Mouse (Mus musculus) neural tube, embryonic 13.5 days (tissue): ENCODE measurements at regions not wholly inside any gene's neighbourhood (a gene's known extent, or its start where the extent isn't known, plus 50 kb on each side); places are given as distances from the start of the nearest gene placed in this dataset.

Source experiments
- ATAC-seq: fragments of 200-750 bp; cut with Nextera tagmentation; 2 replicates; pipeline ENCODE4 v1.8.0; 2017; ENCODE audit warnings: low read depth, mild to moderate bottlenecking, moderate TSS enrichment, moderate library complexity
- H3K27ac ChIP-seq: fragments of 300-500 bp; sonication (generic); replicated peaks from 2 replicates; pipeline ENCODE4 v1.5.1; 2015; ENCODE audit warnings: moderate library complexity, mild to moderate bottlenecking, inconsistent platforms
- H3K27me3 ChIP-seq: fragments of 300-500 bp; sonication (generic); 2 replicates; pipeline ENCODE4 v1.6.1; 2015; ENCODE audit warnings: mild to moderate bottlenecking, inconsistent platforms
- H3K36me3 ChIP-seq: fragments of 300-500 bp; sonication (generic); 2 replicates; pipeline ENCODE4 v1.6.1; 2015; ENCODE audit warnings: mild to moderate bottlenecking, inconsistent platforms
- H3K4me1 ChIP-seq: fragments of 300-500 bp; sonication (generic); replicated peaks from 2 replicates; pipeline ENCODE4 v1.6.1; 2015; ENCODE audit warnings: inconsistent platforms
- H3K4me2 ChIP-seq: fragments of 300-500 bp; sonication (generic); 2 replicates; pipeline ENCODE4 v1.6.1; 2015; ENCODE audit warnings: inconsistent platforms, mild to moderate bottlenecking, moderate library complexity
- H3K4me3 ChIP-seq: fragments of 300-500 bp; sonication (generic); 2 replicates; pipeline ENCODE4 v1.5.1; 2015; ENCODE audit warnings: mild to moderate bottlenecking, inconsistent platforms
- H3K9ac ChIP-seq: fragments of 300-500 bp; sonication (generic); 2 replicates; pipeline ENCODE4 v1.6.1; 2015; ENCODE audit warnings: moderate library complexity, mild to moderate bottlenecking, inconsistent platforms
- H3K9me3 ChIP-seq: fragments of 300-500 bp; sonication (generic); 2 replicates; pipeline ENCODE4 v1.6.1; 2016; ENCODE audit warnings: inconsistent platforms
- WGBS: fragments of 180-500 bp; shearing (Covaris S2); methylation state at CpG from one replicate; pipeline ENCODE4 v1.1.7; 2015; 5-methylcytosine and 5-hydroxymethylcytosine counted together

GRCm38 (mm10) chr19:54756681-54757257, 370.3 kb downstream of the Gpam start:
- Histone ChIP-seq H3K36me3 (no peaks in the 10 kb centered on the region), H3K4me1 (0 out of 2 replicates have a peak, but pooled peaks cover 5% of the 10 kb centered on the region), H3K4me3 (no peak overlapping the region), H3K4me2 (no peak overlapping the region), H3K27me3 (no peaks in the 10 kb centered on the region), H3K9ac (no peak overlapping the region), H3K27ac (no peak overlapping the region), H3K9me3 (no peaks in the 10 kb centered on the region)
- ATAC-seq: no peak
- WGBS: 74% methylated on average over 8 of the region's 8 CpGs

GRCm38 (mm10) chr19:54755451-54755850, 371.6 kb downstream of the Gpam start:
- ATAC-seq: no peak
- no peak overlapping the region for H3K27ac ChIP-seq
- H3K9me3 ChIP-seq: no peaks in the 10 kb centered on the region
- WGBS: 60% methylated on average over 2 of the region's 2 CpGs
- H3K4me3 ChIP-seq: no peak overlapping the region
- H3K27me3 ChIP-seq: no peaks in the 10 kb centered on the region
- H3K4me1 ChIP-seq: 0 out of 2 replicates have a peak, but pooled peaks cover 5% of the 10 kb centered on the region
- no peak overlapping the region for H3K9ac ChIP-seq
- H3K4me2 ChIP-seq: no peak overlapping the region
- H3K36me3 ChIP-seq: no peaks in the 10 kb centered on the region

GRCm38 (mm10) chr19:54733938-54734337, 393.1 kb downstream of the Gpam start:
- Histone ChIP-seq H3K27ac (no peak overlapping the region), H3K4me1 (no peaks in the 10 kb centered on the region), H3K4me2 (no peak overlapping the region), H3K27me3 (no peaks in the 10 kb centered on the region), H3K36me3 (no peaks in the 10 kb centered on the region), H3K4me3 (no peak overlapping the region), H3K9ac (no peak overlapping the region), H3K9me3 (no peaks in the 10 kb centered on the region)
- ATAC-seq: no peak
- WGBS: 87% methylated on average over 2 of the region's 2 CpGs

GRCm38 (mm10) chr19:54731749-54732148, 395.3 kb downstream of the Gpam start:
- Histone ChIP-seq H3K27me3 (no peaks in the 10 kb centered on the region), H3K36me3 (no peaks in the 10 kb centered on the region), H3K4me2 (no peak overlapping the region), H3K4me1 (no peaks in the 10 kb centered on the region), H3K9me3 (no peaks in the 10 kb centered on the region), H3K4me3 (no peak overlapping the region), H3K27ac (no peak overlapping the region), H3K9ac (no peak overlapping the region)
- ATAC-seq: no peak
- WGBS: 78% methylated on average over 8 of the region's 8 CpGs

- Histone ChIP-seq H3K9me3 (no peaks in the 10 kb centered on the region), H3K36me3 (no peaks in the 10 kb centered on the region), H3K27me3 (no peaks in the 10 kb centered on the region), H3K4me1 (no peaks in the 10 kb centered on the region), H3K9ac (no peak overlapping the region), H3K27ac (no peak overlapping the region), H3K4me3 (no peak overlapping the region), H3K4me2 (no peak overlapping the region)
- no peak for ATAC-seq
- 89% methylated on average over 2 of the region's 2 CpGs for WGBS
These were observed 395.7 kb downstream of the Gpam start for GRCm38 (mm10) chr19:54731315-54731714.

- ATAC-seq: no peak
- no peaks in the 10 kb centered on the region for H3K9me3 ChIP-seq
- H3K27me3 ChIP-seq: no peaks in the 10 kb centered on the region
- H3K4me2 ChIP-seq: no peak overlapping the region
- 85% methylated on average over 2 of the region's 2 CpGs for WGBS
- no peaks in the 10 kb centered on the region for H3K36me3 ChIP-seq
- H3K4me1 ChIP-seq: no peaks in the 10 kb centered on the region
- no peak overlapping the region for H3K27ac ChIP-seq
- H3K9ac ChIP-seq: no peak overlapping the region
- no peak overlapping the region for H3K4me3 ChIP-seq
These were observed 396.2 kb downstream of the Gpam start for GRCm38 (mm10) chr19:54730801-54731200.

- H3K4me3 ChIP-seq: no peak overlapping the region
- WGBS: 91% methylated on average over 2 of the region's 2 CpGs
- H3K9me3 ChIP-seq: no peaks in the 10 kb centered on the region
- no peak overlapping the region for H3K4me2 ChIP-seq
- ATAC-seq: no peak
- no peak overlapping the region for H3K9ac ChIP-seq
- H3K27me3 ChIP-seq: no peaks in the 10 kb centered on the region
- no peaks in the 10 kb centered on the region for H3K4me1 ChIP-seq
- no peaks in the 10 kb centered on the region for H3K36me3 ChIP-seq
- H3K27ac ChIP-seq: no peak overlapping the region
These were observed 396.7 kb downstream of the Gpam start for GRCm38 (mm10) chr19:54730296-54730695.

GRCm38 (mm10) chr19:54722091-54722490, 404.9 kb downstream of the Gpam start:
- no peaks in the 10 kb centered on the region for H3K27me3 ChIP-seq
- H3K9ac ChIP-seq: no peak overlapping the region
- ATAC-seq: no peak
- WGBS: 72% methylated on average over 2 of the region's 2 CpGs
- H3K4me3 ChIP-seq: no peak overlapping the region
- H3K9me3 ChIP-seq: no peaks in the 10 kb centered on the region
- no peak overlapping the region for H3K27ac ChIP-seq
- no peaks in the 10 kb centered on the region for H3K36me3 ChIP-seq
- no peak overlapping the region for H3K4me2 ChIP-seq
- H3K4me1 ChIP-seq: no peaks in the 10 kb centered on the region

- no peak overlapping the region for H3K4me2 ChIP-seq
- no peak overlapping the region for H3K9ac ChIP-seq
- WGBS: 87% methylated on average over 8 of the region's 8 CpGs
- no peak overlapping the region for H3K27ac ChIP-seq
- H3K36me3 ChIP-seq: no peaks in the 10 kb centered on the region
- H3K4me3 ChIP-seq: no peak overlapping the region
- H3K9me3 ChIP-seq: no peaks in the 10 kb centered on the region
- no peaks in the 10 kb centered on the region for H3K27me3 ChIP-seq
- H3K4me1 ChIP-seq: no peaks in the 10 kb centered on the region
- no peak for ATAC-seq
These were observed 429.6 kb downstream of the Gpam start for GRCm38 (mm10) chr19:54697411-54697810.

GRCm38 (mm10) chr19:54693714-54694113, 433.3 kb downstream of the Gpam start:
- H3K27ac ChIP-seq: no peak overlapping the region
- no peaks in the 10 kb centered on the region for H3K9me3 ChIP-seq
- no peak for ATAC-seq
- no peak overlapping the region for H3K4me2 ChIP-seq
- 94% methylated on average over 3 of the region's 3 CpGs for WGBS
- H3K27me3 ChIP-seq: no peaks in the 10 kb centered on the region
- H3K9ac ChIP-seq: no peak overlapping the region
- no peaks in the 10 kb centered on the region for H3K4me1 ChIP-seq
- no peak overlapping the region for H3K4me3 ChIP-seq
- no peaks in the 10 kb centered on the region for H3K36me3 ChIP-seq

GRCm38 (mm10) chr19:54693094-54693493, 433.9 kb downstream of the Gpam start:
- no peak overlapping the region for H3K4me2 ChIP-seq
- no peak overlapping the region for H3K27ac ChIP-seq
- H3K9ac ChIP-seq: no peak overlapping the region
- H3K9me3 ChIP-seq: no peaks in the 10 kb centered on the region
- no peaks in the 10 kb centered on the region for H3K4me1 ChIP-seq
- H3K27me3 ChIP-seq: no peaks in the 10 kb centered on the region
- ATAC-seq: no peak
- H3K36me3 ChIP-seq: no peaks in the 10 kb centered on the region
- 88% methylated on average over 1 of the region's 1 CpGs for WGBS
- H3K4me3 ChIP-seq: no peak overlapping the region

GRCm38 (mm10) chr19:54691861-54692260, 435.2 kb downstream of the Gpam start:
- WGBS: 88% methylated on average over 1 of the region's 1 CpGs
- no peak for ATAC-seq
- Histone ChIP-seq H3K36me3 (no peaks in the 10 kb centered on the region), H3K4me2 (no peak overlapping the region), H3K9me3 (no peaks in the 10 kb centered on the region), H3K9ac (no peak overlapping the region), H3K27me3 (no peaks in the 10 kb centered on the region), H3K4me3 (no peak overlapping the region), H3K27ac (no peak overlapping the region), H3K4me1 (no peaks in the 10 kb centered on the region)

- Histone ChIP-seq H3K9ac (no peak overlapping the region), H3K27ac (no peak overlapping the region), H3K4me3 (no peak overlapping the region), H3K9me3 (no peaks in the 10 kb centered on the region), H3K4me1 (no peaks in the 10 kb centered on the region), H3K36me3 (no peaks in the 10 kb centered on the region), H3K4me2 (no peak overlapping the region), H3K27me3 (no peaks in the 10 kb centered on the region)
- no peak for ATAC-seq
These were observed 438.4 kb downstream of the Gpam start for GRCm38 (mm10) chr19:54688630-54689029.
